Mouse (Mus musculus) E14TG2a.4 (cell line): ENCODE data around the gene Clptm1.
"Not testable (repeated sequence)": the region's sequence is repeated elsewhere in the genome, so short reads cannot be mapped to it uniquely, and the experiment has no call there.

Experiments used
- H3K27me3 ChIP-seq: 2 replicates; pipeline ENCODE4 v1.6.1; 2014; ENCODE audit warnings: low read length, control low read depth; ENCODE audit not compliant: insufficient read depth
- H3K36me3 ChIP-seq: 2 replicates; pipeline ENCODE4 v1.6.1; 2014; ENCODE audit warnings: low read length, control low read depth; ENCODE audit not compliant: insufficient read depth
- H3K4me1 ChIP-seq: replicated peaks from 2 replicates; pipeline ENCODE4 v1.6.1; 2014; ENCODE audit warnings: low read depth, low read length, control low read depth
- H3K4me3 ChIP-seq: replicated peaks from 2 replicates; pipeline ENCODE4 v1.5.1; 2014; ENCODE audit warnings: mild to moderate bottlenecking, low read length
- H3K9me3 ChIP-seq: 2 replicates; pipeline ENCODE4 v1.6.1; 2014; ENCODE audit warnings: low read length, control low read depth
- CTCF ChIP-seq: conservative IDR thresholded peaks from 2 replicates; pipeline ENCODE4 v1.5.1; 2014; ENCODE audit warnings: low read length
- NANOG ChIP-seq: IDR thresholded peaks from 2 replicates; pipeline ENCODE4 v1.6.1; 2014; ENCODE audit warnings: borderline replicate concordance, low read length, mixed read lengths
- POU5F1 ChIP-seq: IDR thresholded peaks from 2 replicates; pipeline ENCODE4 v1.6.1; 2014; ENCODE audit warnings: low read length, borderline replicate concordance

The Clptm1 gene

DNA sequence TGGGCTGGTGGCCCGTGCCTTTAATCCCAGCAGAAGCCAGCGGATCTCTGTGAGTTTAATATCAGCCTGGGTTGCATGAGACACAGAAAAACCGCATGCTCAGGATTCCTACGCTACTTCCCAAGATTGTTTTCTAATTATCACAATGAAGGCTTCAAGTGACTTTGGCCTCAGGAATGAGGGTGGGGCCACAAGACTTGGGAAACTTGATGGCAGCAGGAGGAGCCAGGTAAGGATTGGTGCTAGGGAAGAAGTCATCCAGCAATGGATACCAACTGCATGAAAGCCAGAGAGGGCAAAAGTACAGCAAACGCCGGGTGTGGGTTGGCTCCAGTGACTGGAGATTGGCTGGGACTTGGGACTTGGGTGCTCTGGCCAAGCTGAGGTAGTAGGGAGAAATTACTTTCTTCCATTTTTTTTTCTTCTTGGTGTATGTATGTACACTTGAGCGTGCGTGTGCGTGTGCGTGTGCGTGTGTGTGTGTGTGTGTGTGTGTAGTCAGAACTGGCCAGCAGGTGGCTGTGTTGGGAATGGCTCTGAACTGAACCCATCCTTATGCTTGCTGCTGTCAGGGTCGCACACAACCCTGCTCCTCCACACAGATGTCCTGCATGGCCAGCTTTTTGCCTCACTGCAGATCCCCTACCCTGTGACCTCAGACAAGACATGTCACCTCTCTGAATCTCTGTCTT lies 55.0 kb downstream of the Clptm1 start:
- H3K9me3 ChIP-seq, result peaks cover 4% of the 10 kb centered on the region; the same call in 1 of the 2 replicates
- H3K27me3 ChIP-seq, result no peaks in the 10 kb centered on the region
- H3K4me1 ChIP-seq, result peaks cover 53% of the 10 kb centered on the region
- H3K4me3 ChIP-seq, result 0 out of 2 replicates have a peak overlapping the region, but pooled peaks have one; percentile 20
- peaks cover 47% of the 10 kb centered on the region for H3K36me3 ChIP-seq
- TF ChIP-seq CTCF, result peak; percentile 28
- TF ChIP-seq POU5F1, result no peak

DNA sequence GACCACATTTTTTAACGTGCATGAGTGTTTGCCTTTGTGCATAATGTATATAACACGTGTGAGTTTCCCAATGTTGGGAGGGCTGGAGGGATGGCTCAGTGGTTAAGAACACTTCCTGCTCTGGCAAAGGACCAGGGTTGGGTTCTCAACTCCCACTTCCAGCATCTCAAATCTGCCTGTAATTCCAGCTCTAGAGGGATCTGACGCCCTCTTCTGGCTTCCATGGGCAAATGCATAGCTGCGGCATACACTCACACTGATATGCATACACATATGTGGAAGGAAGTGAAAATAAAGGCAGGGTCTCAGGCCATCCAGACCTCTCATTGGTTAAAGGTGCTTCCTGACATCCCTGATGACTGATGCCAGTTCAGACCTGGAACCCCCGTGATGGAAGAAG lies 57.5 kb downstream of the Clptm1 start:
- H3K4me1 ChIP-seq, result peaks cover 52% of the 10 kb centered on the region
- H3K9me3 ChIP-seq, result peaks cover 4% of the 10 kb centered on the region; the same call in 1 of the 2 replicates
- TF ChIP-seq POU5F1, result no peak
- no peak for TF ChIP-seq NANOG
- TF ChIP-seq CTCF, result peak; percentile 43
- no peak overlapping the region for H3K4me3 ChIP-seq
- peaks cover 33% of the 10 kb centered on the region for H3K36me3 ChIP-seq
- H3K27me3 ChIP-seq, result no peaks in the 10 kb centered on the region

DNA sequence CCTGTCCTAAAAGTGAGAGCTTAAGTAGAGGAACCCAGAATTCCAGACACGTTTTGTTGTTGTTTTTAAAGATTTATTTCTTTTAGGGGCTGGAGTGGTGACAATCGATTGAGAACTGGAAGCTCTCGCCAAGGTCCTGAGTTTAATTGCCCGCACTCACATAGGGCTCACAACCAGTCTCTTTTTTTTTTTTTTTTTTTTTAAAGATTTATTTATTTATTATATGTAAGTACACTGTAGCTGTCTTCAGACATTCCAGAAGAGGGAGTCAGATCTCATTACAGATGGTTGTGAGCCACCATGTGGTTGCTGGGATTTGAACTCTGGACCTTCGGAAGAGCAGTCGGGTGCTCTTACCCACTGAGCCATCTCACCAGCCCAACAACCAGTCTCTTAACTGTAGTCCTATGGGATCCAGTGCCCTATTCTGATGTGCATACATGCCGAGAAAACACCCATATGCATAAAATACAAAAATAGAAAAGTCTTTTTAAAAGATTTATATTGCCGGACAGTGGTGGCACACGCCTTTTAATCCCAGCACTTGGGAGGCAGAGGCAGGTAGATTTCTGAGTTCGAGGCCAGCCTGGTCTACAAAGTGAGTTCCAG lies 60.1 kb downstream of the Clptm1 start:
- H3K4me3 ChIP-seq, result peak overlapping the region; percentile 99
- peaks cover 46% of the 10 kb centered on the region for H3K36me3 ChIP-seq
- not testable (repeated sequence) for H3K9me3 ChIP-seq, H3K27me3 ChIP-seq
- peaks cover 62% of the 10 kb centered on the region for H3K4me1 ChIP-seq

DNA sequence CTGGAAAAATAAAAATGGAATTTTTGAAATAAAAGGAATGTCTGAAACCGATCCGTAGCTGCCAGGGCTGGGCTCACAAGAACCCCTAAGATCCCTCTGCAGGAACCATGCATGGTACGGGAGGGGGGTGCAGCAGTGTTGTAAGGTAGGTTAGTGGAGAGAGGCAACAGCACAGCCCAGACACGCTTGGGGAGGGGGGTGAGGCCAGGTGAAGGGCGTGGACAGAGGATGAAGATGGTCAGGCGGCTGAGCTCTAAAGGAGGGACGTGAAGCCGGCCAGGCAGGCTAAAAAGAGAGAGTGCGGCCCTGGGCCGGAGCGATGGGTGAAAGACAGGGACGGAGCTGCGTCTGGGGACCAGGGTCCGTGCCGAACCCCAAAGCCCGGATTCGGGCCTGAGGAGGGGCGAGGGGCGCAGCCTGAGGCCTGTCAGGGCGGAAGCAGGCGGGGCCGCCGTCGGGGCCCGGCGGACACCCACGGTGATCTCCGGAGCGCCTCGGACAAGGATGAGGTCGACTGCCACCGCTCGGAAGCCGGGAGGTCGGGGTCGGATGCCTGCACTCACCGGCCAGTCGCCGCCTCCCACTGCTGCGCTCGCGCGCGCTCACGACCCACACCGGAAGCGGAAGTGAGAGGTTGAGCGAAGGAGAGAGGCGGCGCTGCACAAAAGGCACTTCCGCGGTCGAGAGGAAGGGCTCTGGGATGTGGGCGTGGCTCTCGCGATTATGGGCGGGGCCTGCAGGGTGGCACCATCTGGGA lies 60.8 kb downstream of the Clptm1 start, which contains the start of gene Clasrp:
Clasrp (minus strand) TSS at position 638 of the 757 bp plus-strand sequence.
- Histone ChIP-seq H3K9me3 (no peaks in the 10 kb centered on the region), H3K4me3 (peak within 1 kb of the TSS; percentile 99), H3K4me1 (peaks cover 63% of the 10 kb centered on the region), H3K36me3 (peaks cover 53% of the 10 kb centered on the region), H3K27me3 (no peaks in the 10 kb centered on the region)
- no peak for TF ChIP-seq CTCF
- TF ChIP-seq POU5F1, result no peak

DNA sequence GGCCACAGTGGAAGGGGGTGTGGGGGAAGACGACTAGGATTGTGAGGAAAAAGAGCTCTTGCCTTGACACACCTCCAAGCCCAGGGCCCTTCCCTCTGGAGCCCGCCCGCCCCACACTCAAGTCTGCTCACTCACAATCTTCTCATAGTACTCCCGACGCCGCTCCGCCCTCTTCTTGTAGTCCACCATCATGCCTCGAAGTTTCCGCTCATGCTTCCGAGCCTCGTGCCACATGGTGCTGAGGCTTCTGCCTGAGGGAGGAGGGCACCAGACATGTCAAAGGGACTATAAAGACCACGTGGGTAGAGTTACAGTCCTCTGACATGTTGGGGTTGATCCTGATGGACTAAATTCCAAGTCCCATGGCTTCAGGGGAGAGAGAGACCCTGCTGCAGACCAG lies 61.8 kb downstream of the Clptm1 start:
- TF ChIP-seq NANOG, result no peak
- TF ChIP-seq POU5F1, result no peak
- no peak for TF ChIP-seq CTCF
- Histone ChIP-seq H3K36me3 (peaks cover 63% of the 10 kb centered on the region), H3K9me3 (no peaks in the 10 kb centered on the region), H3K4me1 (peaks cover 63% of the 10 kb centered on the region), H3K27me3 (no peaks in the 10 kb centered on the region), H3K4me3 (peak overlapping the region; percentile 99)

DNA sequence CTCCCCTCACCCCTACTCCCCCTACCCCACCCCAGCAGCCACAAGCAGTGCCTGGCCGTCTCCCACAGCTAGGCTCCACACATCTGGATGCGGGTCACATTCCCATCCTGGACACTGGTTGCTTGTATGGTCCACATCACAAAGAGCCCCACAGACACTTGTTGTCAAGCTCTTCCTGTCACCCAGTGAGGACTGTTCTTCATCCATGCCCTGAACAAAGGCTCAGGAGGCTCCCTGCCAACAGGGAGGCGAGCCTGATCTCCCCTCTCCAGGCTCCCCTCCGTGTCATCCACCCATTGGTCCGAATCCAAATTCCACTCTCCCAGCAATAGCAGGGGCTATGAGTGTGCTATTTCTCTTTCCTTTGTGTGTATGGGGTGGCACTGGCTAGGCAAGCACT lies 64.3 kb downstream of the Clptm1 start:
- Histone ChIP-seq H3K36me3 (peaks cover 70% of the 10 kb centered on the region), H3K27me3 (no peaks in the 10 kb centered on the region), H3K4me1 (peaks cover 75% of the 10 kb centered on the region), H3K4me3 (no peak overlapping the region), H3K9me3 (no peaks in the 10 kb centered on the region)
- no peak for TF ChIP-seq POU5F1
- no peak for TF ChIP-seq NANOG
- no peak for TF ChIP-seq CTCF

DNA sequence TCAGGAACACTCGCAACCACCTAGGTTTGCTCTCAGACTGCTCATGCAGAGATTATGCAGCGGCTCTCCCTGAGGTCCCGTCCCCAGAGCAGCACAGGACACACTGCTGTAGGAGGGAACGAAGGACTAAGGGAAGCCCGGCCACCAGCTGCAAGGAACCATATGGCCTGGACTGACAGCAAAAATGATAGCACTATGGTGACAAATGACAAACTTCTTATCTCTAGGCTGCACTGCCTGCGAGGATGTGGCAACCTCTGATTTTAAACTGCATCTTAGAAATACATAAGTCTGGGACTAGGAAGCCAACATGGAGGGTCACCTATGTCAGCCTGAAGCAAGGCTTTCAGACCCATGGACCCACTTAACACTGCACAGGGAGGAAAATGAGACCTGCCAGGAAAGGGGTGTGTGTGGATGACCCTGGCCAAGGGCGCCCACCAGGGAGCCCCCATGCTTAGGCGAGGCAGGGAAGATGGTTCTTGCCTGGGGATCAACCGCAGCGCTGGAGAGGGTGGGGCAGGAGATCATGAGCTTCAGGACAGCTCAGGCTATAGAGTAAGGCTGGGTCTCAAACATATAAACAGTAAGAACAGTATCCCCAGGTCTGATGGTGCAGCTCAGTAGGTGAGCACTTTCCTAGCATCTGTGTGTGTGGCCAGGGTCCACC lies 71.6 kb downstream of the Clptm1 start:
- H3K27me3 ChIP-seq, result no peaks in the 10 kb centered on the region
- H3K9me3 ChIP-seq, result no peaks in the 10 kb centered on the region
- H3K36me3 ChIP-seq, result peaks cover 93% of the 10 kb centered on the region
- H3K4me1 ChIP-seq, result peaks cover 87% of the 10 kb centered on the region
- H3K4me3 ChIP-seq, result peak overlapping the region; percentile 30; the same call in 1 of the 2 replicates
- TF ChIP-seq NANOG, result no peak
- no peak for TF ChIP-seq CTCF
- no peak for TF ChIP-seq POU5F1

DNA sequence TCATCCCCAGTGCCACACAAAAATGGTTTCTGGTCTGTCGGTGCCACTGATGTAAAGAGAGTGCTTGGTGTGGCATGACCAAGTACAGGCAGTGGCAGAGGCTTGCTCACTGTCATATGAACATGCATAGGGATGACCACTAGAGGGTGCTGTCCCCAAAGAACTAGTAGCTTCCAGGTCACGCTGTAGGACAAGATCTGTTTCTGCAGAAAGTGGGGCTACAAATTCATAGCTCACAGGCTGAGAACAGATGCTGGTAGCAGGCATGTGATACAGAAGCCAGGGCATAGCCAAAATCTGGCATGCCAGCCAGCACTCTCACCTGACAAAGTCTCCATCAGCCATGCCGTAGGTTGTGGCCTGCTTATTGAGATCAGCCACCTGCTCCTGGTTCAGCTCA lies 74.9 kb downstream of the Clptm1 start:
- H3K4me3 ChIP-seq, result no peak overlapping the region
- H3K9me3 ChIP-seq, result no peaks in the 10 kb centered on the region
- peaks cover 13% of the 10 kb centered on the region for H3K27me3 ChIP-seq
- TF ChIP-seq CTCF, result peak; percentile 89
- TF ChIP-seq POU5F1, result no peak
- TF ChIP-seq NANOG, result no peak
- H3K36me3 ChIP-seq, result peaks cover 92% of the 10 kb centered on the region
- peaks cover 85% of the 10 kb centered on the region for H3K4me1 ChIP-seq
